Mouse (Mus musculus) embryo, embryonic 10 days (tissue): ENCODE measurements around the gene Nme9.

Source experiments
- DNase-seq: peaks from one replicate; pipeline ENCODE4 v3.0.0-alpha.2; 2015; ENCODE audit warnings: low spot score

The Nme9 gene

GRCm38 (mm10) chr9:99437031-99437764, 14.1 kb upstream of the Nme9 start, which contains the start of gene Mras:
Gene Mras, minus strand, starts transcription at chr9:99437381.
- DNase-seq: peak; percentile 51

GRCm38 (mm10) chr9:99437781-99438565, 13.3 kb upstream of the Nme9 start:
- no peak for DNase-seq

- no peak for DNase-seq
Measured at GRCm38 (mm10) chr9:99439064-99439463, 12.2 kb upstream of the Nme9 start.

DNA sequence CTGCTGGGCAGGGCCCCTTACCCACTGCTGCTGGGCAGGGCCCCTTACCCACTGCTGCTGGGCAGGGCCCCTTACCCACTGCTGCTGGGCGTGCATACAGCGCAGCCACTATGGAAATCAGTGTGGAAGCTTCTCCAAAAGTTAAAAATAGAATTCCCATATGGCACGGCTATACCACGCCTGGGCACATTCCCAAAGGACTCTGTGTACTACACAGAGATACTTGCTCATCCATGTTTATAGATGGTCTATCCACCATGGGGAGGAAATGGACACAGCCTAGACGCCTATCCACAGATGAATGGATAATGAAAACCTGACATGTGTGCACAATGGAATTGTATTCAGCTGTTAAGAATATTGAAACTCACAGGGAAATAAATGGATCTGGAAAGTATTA, 10.3 kb upstream of the Nme9 start:
- no peak for DNase-seq

DNA sequence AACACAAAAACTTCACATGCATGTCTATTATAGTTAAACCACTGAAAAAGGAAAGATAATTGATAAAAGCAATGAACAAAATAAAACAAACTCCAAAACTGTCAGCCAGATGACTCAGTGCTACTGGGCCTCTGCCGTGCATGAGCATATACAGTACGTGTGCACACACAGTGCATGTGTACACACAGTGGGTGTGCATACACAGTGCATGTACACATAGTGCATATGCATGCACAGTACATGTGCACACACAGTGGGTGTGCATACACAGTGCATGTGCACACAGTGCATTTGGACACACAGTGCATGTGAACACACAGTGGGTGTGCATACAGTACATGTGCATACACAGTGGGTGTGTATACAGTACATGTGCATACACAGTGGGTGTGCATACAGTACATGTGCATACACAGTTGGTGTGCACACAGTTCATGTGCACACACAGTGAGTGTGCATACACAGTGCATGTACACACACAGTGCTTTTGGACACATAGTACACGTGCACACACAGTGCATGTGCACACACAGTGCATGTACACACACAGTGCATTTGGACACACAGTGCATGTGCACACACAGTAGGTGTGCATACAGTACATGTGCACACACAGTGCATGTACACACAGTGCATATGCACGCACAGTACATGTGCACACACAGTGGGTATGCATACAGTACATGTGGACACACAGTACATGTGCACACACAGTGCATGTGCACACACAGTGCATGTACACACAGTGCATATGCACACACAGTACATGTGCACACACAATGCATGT, 9.4 kb upstream of the Nme9 start:
- no peak for DNase-seq

DNA sequence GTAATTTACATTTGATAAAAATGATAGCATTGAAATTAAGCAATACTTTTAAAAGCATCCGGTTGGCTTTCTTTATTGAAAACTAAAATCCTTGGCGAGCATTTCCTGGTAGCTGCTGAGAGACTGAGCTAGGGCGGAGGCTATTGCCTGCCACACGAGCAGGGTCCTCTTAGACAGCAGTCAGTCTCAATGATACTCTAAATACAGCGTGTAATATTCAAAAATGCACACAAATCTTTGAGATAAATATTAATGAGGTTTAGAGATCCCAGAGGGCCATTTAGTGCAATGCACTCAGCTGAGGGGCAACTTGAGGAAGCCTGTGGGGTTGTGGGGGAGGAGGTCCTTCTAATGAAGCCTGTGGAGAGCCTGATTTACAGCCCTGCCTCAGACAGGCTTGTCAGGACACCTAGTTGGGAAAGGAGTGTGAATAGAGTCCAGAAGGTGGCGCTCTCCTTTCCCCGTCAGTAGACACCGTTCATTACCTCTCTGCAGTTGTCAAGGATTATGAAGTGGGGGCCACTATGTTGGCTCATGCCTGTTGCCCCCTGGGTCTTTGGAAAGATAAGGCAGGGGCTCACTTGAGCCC, 6.6 kb upstream of the Nme9 start:
- DNase-seq: peak; percentile 66

DNA sequence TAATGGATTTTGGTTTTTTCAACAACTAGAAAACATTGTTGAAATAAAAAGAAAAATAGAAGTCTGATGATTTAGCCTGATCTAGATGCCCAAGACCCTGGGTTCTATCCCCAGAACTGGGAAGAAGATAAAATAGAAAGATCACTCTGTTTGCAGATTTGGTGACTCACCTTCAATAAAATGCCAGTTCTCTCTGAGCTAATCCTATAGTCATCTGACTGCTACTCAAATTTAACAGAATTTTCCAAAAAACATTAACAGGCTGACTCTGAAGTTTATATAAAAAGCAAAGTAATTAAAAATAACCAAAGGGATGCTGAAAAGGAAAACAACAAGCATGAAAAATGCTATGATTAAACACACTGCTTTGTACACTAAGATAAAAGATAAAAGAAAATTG, 5.0 kb upstream of the Nme9 start:
- DNase-seq: no peak

DNA sequence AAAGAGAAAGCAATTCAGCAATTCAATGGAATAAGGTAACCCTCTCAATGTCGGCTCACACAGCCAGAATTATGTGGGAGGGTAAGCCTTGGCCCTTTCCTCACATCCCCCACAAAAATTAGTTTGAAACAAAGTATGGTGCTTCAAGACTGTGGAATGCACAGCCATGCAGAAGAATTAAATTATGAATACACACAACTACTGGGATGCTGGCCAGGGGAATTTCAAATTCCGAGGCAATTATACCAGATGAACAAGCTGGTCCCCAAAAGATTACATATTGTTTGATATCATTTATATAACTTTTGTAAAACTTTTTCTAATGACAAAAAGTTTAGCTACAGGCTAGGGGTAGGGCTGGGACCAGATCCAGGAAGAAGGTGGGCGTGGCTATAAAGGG, 4.0 kb upstream of the Nme9 start:
- DNase-seq: no peak

DNA sequence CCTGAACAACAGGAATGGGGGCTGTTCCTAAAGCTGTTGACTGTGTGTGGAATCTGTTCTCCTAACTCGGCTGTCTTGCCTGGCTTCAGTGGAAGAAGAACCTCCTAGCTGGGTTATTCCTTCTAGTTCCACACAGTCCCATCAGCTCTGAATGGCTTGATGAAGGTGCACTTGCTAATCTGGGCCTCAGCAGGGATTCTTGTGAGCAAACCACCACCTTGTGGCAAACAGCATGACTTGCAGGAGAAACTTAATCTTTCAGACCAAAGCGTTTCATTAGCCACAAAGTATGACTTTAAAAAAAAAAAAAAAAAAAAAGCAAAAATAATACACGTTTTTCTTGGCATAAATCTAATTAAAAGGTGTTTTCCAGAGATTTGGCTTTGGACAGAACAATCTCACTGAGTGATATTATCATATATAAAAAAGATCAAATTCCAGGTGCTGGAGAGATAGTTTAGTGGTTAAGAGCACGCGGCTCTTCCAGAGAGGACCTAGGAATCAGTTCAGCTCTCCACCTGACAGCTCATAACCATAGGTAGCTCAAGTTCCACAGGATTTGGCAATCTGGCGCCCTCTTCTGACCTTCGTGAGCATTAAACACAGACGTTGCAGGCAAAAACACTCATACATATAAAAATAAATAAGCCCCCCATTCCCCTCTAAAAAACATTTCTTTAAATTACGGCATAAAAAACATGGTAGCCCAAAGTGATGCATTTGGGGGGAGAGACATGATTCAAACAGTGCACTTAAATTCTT, 1.2 kb upstream of the Nme9 start:
- DNase-seq: peak; percentile 68

DNA sequence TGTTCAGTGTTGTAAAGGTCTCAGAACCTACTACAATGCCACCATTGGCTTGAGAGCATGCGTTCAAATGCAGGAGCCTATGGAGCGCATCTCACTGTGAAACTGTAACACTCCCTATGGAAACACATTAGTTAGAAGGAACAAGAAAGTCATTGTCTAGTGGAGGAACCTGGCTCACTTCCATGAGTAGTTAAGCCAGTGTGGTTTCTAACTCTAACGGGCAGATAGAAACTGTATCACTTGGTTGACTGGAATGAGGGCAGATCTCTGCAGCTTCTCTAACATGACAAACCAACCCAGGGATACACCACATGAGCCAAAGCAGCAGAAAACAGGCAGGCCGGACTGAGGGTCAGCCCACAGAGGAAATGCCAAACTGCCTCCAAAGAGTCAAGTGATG, 2.9 kb downstream of the Nme9 start:
- DNase-seq: no peak

DNA sequence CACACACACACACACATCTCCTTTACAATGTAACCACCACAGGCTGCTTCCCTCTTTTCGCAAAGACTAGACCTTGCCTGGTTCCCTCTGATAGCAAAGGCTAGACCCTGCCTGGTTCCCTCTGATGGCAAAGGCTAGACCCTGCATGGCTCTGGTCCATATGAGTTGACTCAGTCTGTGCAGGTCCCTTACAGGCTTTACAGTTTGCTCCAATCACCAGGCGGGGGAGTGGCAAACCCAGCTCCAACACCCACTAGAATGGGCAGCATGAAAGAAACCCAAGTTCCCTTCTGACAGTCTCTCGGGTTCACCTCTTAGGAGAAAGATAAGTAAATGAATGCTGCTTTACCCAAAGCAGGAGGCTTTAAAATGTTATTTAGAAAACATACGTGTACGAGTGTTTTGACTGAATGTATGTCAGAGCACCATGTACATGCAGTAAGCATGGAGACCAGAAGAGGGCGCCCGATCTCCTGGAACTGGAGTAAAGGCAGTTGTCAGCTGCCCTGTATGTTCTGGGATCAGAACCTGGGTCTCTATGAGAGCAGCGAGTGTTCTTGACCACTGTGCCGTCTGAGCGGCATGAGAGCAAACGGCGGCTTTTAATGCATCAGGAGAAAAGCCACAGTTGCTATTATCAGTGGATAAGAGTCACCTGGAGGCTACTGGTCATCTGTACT, 7.4 kb downstream of the Nme9 start:
- DNase-seq: peak; percentile 82

- DNase-seq: no peak
Measured at GRCm38 (mm10) chr9:99459730-99460129, 8.5 kb downstream of the Nme9 start.

DNA sequence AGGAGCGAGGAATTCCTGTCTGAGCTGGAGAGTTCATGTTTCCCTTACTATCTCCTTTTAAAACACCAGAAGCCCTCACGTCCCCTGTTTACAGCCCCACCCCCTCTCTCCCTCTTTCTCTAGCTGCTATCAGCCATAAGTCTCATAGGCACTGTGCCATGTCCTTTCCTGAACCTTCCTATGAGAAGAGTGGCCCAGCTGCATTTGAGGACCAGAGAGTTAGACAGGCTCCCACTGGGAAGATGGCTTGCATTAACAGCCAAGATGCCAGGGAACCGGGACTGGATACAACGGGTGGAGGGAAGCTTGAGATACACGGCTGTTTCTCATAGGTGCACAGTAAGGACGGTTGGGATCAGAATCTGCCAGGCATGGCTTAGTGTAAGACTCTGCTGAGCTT, 13.6 kb downstream of the Nme9 start:
- DNase-seq: no peak

DNA sequence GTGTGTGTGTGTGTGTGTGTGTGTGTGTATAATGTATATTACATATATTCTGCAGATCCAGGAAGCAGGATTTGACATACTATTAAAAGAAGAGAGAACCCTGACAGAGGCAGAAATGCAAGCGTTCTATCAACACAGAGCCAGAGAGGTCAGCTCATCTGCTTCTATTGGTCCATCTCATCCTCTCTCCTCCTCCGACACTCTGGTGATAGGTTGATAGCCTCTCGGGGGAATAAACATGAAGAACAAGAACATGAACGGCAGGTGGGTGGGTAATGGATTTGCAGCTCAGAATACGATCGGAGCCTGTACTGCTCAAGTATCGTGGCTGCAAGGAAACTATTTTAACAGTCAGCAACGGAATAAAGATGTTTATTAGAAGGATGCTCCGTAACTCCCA, 17.3 kb downstream of the Nme9 start:
- no peak for DNase-seq

DNA sequence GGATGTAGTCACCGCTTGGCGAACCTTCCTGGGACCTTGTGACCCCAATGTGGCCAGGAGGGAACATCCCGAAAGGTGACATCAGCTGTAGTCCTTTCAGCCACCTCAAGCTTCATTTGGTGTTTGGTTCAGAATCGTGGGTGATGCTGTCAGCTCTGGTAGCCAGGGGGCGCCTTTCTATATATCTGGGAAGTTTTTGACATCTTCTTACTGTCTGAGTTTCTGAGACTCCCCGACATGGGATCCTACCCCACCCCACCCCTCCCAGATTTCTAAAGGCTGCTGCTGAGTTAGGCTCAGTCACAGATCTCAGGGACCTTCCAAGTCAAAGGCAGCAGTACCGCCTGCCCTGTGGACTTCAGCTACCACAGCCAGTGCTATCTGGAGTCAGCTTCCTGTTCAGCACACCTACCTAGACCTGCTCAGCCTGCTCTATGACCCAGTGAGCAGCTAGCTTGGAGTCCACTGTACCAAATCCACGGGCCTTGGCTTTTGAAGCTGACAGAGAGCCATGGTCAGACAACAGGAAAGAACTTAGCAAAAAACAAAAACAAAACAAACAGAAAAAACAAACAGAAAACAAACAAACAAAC, 18.5 kb downstream of the Nme9 start:
- DNase-seq: no peak

DNA sequence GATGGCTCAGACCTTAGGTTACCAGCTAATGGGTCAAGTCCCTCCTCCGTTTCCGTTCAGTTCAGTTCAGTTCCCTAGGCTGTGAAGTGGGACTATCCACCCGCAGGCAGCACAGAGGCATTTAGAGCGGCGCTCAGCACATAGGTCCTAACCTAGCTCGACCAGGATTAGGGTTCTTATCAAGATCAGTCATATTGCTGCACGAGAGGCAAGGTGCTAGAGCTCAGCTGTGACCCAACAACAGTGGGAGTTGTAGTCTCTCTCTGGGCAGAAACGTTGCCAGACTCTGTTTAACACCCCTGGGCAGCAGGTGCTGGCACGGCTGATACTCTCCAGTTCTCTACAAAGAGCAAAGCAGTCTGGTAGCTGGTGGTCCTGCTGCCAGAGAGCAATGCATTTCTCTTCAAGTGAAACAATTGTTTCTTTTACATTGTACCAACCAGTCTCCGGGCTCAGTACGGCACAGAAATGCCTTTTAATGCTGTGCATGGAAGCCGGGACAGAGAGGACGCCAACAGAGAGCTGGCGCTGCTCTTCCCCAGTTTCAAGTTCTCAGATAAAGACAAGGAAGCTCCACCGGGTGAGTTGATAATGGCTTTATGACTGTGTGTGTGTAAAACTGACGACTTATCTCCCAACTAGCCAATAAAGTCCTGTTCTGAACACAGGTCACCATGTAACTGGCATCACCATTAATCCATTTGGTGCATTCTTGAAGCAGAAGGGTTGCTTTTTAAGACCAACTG, 19.2 kb downstream of the Nme9 start:
- DNase-seq: no peak

DNA sequence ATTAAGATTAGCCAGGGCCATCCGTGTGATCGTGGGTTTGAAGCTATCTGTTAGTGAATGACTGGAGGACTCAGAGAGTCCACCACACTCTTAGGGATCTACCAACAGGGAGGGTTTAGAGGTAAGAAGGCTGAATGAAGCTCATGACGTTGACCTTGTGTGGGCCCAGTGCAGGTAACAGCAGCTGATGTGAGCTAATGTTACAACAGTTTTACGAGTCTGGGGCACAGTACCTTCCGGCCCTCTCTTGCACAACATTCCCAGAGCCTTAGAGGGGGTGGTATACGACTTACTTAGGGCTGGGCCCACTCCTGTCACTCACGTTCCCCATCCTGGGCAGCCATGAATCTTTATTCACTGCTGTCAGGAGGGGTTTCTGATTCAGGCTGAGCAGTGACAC, 20.1 kb downstream of the Nme9 start:
- DNase-seq: no peak

DNA sequence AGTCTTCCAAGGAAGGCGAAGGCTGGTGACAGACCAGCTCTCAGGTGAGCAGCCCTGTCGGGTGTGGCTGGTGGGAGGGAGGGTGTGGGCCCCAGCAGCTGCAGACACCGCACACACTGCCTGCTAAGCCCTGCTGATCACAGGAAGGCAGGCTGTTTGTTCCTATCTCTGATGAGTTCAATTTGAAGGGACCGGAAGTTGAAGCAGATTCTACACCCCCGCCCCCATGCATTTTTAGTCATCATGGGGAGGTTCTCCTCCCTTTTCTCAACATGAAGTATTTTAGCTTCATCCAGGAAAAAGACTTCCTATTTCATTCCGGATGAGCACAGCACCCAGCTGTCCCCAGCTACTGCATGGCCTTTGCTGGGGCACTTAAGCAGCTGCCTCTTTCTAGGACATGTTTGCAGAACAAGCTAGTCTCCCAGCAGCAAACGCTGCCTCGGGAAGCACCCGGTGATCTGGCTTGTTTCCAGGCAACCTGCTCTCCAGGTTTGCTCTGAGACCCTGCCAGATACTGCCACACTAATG, 28.0 kb downstream of the Nme9 start:
- DNase-seq: no peak

DNA sequence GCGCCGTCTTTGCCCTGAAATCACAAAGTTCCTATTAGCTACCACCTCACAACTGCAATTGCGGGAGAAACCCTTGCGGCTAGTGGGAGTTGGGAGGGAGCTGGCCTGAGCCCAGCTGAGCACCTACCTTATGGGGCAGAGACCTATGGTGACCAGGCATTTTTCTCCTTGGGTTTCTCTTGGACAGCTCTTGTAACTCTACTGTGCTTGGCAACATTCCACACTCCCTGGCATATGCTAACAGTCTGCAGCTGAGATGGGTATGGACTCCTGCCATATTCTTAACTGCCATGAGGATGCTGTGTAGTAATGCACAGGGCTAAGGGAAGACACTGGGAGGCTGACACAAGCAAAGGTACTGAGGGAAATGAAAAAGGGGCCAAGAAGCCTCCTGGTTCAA, 29.5 kb downstream of the Nme9 start:
- no peak for DNase-seq

DNA sequence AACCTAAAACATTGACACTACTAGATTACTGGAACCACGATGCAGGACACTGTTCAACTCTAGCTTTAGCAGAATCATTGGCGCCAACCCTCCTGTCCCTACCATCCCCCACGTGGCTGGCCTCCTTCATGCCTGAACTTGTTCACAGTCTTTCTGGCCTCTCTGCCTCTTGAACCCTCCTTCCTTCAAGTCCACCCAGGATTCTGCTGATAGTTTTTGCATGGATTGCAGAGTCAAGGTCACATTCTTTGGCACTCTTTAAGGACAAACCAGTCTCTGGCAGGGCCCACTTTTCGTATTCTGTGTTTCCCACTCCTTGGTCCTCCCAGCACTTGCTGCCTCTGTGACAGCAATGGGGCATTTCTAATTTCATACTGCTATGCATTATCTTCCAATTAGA, 31.9 kb downstream of the Nme9 start:
- no peak for DNase-seq
